Mouse (Mus musculus): ENCODE measurements around the gene Usp39. TPM values are rescaled to one million over a fixed set of nuclear protein-coding genes. Genes with fewer than 3 reads are reported as not detected.

The Usp39 gene
- polyA plus RNA-seq, 1 experiment from 2014 or later, result 38.2 TPM

GRCm38 (mm10) chr6:72315384-72315783 lies 29.6 kb downstream of the Usp39 start:
- H3K27me3 ChIP-seq, result no peaks in the 10 kb centered on the region
- 83% methylated on average over 2 of the region's 2 CpGs for WGBS
- H3K4me1 ChIP-seq, result no peaks in the 10 kb centered on the region
- no peak overlapping the region for H3K4me3 ChIP-seq
- no peak overlapping the region for H3K27ac ChIP-seq
- no peaks in the 10 kb centered on the region for H3K9me3 ChIP-seq
- H3K4me2 ChIP-seq, result no peak overlapping the region
- no peak for ATAC-seq (ENCODE audit: insufficient number of reproducible peaks, low FRiP score, low TSS enrichment, low read depth)
- H3K9ac ChIP-seq, result no peak overlapping the region
- peaks cover 58% of the 10 kb centered on the region for H3K36me3 ChIP-seq

DNA sequence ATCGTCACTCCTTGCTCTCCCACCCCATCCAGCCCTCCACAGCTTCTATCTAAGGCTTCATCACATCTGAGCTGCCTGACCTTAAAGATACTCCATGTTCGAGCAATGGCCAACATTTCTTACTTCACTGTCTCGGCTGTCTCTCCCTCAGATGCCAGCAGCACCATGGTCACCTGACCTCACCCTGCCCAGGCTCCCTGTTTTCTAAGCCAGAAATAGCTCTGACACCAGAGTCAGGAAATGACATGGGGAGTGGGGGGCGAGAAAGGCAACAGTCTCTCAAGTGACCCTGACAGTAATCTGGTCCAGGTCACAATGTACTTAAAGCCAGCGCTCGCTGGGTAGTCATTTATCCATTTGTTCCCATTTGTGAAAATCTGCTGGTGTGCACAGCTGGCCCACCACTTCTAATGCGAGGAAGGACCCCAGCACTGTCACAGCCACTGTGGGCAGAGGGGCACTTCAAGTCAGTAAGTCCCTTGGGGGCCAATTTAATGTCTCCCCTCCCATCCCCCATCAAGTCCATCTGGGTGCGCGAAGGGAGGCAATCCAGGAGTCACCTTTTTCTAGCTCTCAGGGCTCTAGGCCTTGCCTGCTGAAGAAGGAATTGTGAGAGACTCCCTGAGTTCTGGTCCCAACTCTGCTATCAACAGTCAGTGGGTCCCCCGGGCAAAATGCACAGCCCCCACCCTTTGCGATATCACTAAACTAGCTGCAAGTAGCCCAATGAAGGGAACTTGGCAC lies 31.7 kb downstream of the Usp39 start:
- no peak overlapping the region for H3K9ac ChIP-seq
- no peaks in the 10 kb centered on the region for H3K9me3 ChIP-seq
- ATAC-seq (ENCODE audit: insufficient number of reproducible peaks, low FRiP score, low TSS enrichment, low read depth), result no peak
- 90% methylated on average over 11 of the region's 11 CpGs for WGBS
- H3K4me2 ChIP-seq, result no peak overlapping the region
- H3K36me3 ChIP-seq, result peaks cover 37% of the 10 kb centered on the region
- H3K27ac ChIP-seq, result no peak overlapping the region
- H3K4me3 ChIP-seq, result no peak overlapping the region
- H3K4me1 ChIP-seq, result no peaks in the 10 kb centered on the region
- no peaks in the 10 kb centered on the region for H3K27me3 ChIP-seq

GRCm38 (mm10) chr6:72312198-72312597 lies 32.8 kb downstream of the Usp39 start:
- H3K4me1 ChIP-seq, result no peaks in the 10 kb centered on the region
- H3K9ac ChIP-seq, result no peak overlapping the region
- no peak overlapping the region for H3K27ac ChIP-seq
- no peak overlapping the region for H3K4me2 ChIP-seq
- ATAC-seq (ENCODE audit: insufficient number of reproducible peaks, low FRiP score, low TSS enrichment, low read depth), result no peak
- no peaks in the 10 kb centered on the region for H3K9me3 ChIP-seq
- 80% methylated on average over 3 of the region's 3 CpGs for WGBS
- H3K36me3 ChIP-seq, result peaks cover 26% of the 10 kb centered on the region
- H3K4me3 ChIP-seq, result no peak overlapping the region
- H3K27me3 ChIP-seq, result no peaks in the 10 kb centered on the region

DNA sequence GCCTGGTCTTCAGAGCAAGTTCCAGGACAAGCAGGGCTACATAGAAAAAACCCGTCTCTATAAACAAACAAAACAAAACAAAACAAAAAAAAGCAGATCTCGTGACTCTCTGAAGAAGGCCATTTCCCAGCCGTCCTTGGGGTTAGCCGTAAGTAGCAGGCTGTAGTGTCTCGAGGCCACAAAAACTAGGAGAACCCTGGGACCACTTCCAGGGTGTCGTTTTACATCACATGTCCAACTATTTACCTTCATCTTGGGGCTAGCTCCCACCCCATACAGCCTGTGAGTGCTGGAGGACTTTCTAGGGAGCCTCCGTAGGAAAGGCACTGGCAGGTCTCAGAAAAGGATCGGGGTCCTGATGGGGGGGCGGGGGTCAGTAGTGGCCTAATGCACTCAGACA lies 41.5 kb downstream of the Usp39 start:
- H3K4me1 ChIP-seq, result 0 out of 2 replicates have a peak, but pooled peaks cover 4% of the 10 kb centered on the region
- 32% methylated on average over 9 of the region's 9 CpGs for WGBS
- H3K27ac ChIP-seq, result no peak overlapping the region
- no peaks in the 10 kb centered on the region for H3K27me3 ChIP-seq
- ATAC-seq (ENCODE audit: insufficient number of reproducible peaks, low FRiP score, low TSS enrichment, low read depth), result no peak
- no peaks in the 10 kb centered on the region for H3K36me3 ChIP-seq
- no peak overlapping the region for H3K4me3 ChIP-seq
- H3K4me2 ChIP-seq, result no peak overlapping the region
- H3K9me3 ChIP-seq, result no peaks in the 10 kb centered on the region
- no peak overlapping the region for H3K9ac ChIP-seq

DNA sequence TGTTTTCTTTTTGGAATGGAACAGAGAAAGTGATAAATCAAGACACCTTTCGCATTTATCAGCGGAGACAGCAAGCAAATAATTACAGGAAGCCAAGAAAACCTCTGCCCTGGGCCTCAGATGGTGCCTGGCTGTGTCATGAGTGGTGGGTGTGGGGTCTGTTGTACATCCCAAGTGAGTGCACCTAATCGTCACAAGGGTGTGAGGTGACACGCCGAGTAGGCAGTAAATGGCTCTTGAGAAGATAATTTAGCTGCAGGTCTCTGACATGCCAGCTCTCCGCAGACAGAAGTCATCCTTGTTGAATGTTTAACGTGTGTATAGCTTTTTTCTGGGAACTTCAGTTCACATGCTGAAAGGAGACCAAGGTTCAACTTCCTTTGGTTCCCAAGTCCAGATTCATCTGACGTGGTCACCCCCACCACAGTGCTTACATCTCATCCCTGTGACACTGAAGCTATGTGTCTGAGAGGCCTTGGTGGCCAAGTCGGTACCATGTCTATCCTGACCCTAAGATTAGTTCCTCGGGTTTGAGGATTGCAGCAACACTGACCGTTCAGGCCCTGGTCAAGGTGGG lies 42.5 kb downstream of the Usp39 start:
- Histone ChIP-seq H3K27ac (no peak overlapping the region), H3K4me1 (0 out of 2 replicates have a peak, but pooled peaks cover 4% of the 10 kb centered on the region), H3K4me2 (no peak overlapping the region), H3K9me3 (no peaks in the 10 kb centered on the region), H3K27me3 (no peaks in the 10 kb centered on the region), H3K36me3 (no peaks in the 10 kb centered on the region), H3K4me3 (no peak overlapping the region), H3K9ac (no peak overlapping the region)
- 83% methylated on average over 11 of the region's 11 CpGs for WGBS
- no peak for ATAC-seq (ENCODE audit: insufficient number of reproducible peaks, low FRiP score, low TSS enrichment, low read depth)

GRCm38 (mm10) chr6:72297825-72298224 lies 47.2 kb downstream of the Usp39 start:
- WGBS, result 72% methylated on average over 3 of the region's 3 CpGs
- no peak overlapping the region for H3K27ac ChIP-seq
- no peak overlapping the region for H3K4me2 ChIP-seq
- no peaks in the 10 kb centered on the region for H3K9me3 ChIP-seq
- no peak for ATAC-seq (ENCODE audit: insufficient number of reproducible peaks, low FRiP score, low TSS enrichment, low read depth)
- no peaks in the 10 kb centered on the region for H3K27me3 ChIP-seq
- no peaks in the 10 kb centered on the region for H3K4me1 ChIP-seq
- no peaks in the 10 kb centered on the region for H3K36me3 ChIP-seq
- H3K4me3 ChIP-seq, result no peak overlapping the region
- no peak overlapping the region for H3K9ac ChIP-seq

DNA sequence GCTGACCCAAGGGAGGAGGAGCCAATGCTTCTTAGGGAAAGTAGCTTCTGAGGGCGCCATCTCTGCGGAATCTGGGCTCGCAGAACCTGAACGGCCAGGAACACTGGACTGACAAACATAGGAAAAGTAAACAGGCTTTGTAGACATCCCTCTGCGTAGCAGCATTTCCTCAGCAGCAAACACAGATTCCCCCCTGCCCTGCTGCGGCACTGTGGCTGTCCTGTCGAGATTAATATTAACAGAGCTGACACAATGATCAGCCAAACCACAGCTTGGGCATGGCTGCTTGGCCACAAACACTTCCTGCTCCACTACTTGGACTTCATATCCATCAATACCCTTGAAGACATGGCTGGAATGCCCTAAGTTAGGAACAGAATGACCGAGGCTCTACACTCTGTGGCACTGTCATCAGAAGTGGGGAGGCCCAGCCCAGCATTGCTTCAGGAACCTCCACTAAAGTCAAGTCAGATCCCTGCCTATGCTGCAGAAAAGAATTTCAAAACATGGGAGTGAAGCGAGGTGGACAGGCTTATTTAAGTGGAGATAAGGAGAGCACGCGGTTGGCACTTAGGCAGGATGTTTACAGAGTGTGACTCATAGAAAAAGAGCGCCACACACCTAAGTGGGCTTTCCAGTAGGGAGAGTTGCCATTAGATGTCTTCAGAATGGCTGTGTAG lies 51.9 kb downstream of the Usp39 start:
- Histone ChIP-seq H3K4me1 (no peaks in the 10 kb centered on the region), H3K9ac (no peak overlapping the region), H3K27ac (no peak overlapping the region), H3K9me3 (no peaks in the 10 kb centered on the region), H3K27me3 (0 out of 2 replicates have a peak, but pooled peaks cover 2% of the 10 kb centered on the region), H3K4me3 (no peak overlapping the region), H3K4me2 (no peak overlapping the region), H3K36me3 (no peaks in the 10 kb centered on the region)
- ATAC-seq (ENCODE audit: insufficient number of reproducible peaks, low FRiP score, low TSS enrichment, low read depth), result no peak
- 76% methylated on average over 12 of the region's 12 CpGs for WGBS

GRCm38 (mm10) chr6:72289484-72289883 lies 55.5 kb downstream of the Usp39 start:
- no peaks in the 10 kb centered on the region for H3K36me3 ChIP-seq
- no peak for ATAC-seq (ENCODE audit: insufficient number of reproducible peaks, low FRiP score, low TSS enrichment, low read depth)
- H3K9ac ChIP-seq, result no peak overlapping the region
- 0 out of 2 replicates have a peak, but pooled peaks cover 2% of the 10 kb centered on the region for H3K27me3 ChIP-seq
- H3K4me3 ChIP-seq, result no peak overlapping the region
- 87% methylated on average over 3 of the region's 3 CpGs for WGBS
- H3K4me2 ChIP-seq, result no peak overlapping the region
- H3K4me1 ChIP-seq, result no peaks in the 10 kb centered on the region
- H3K9me3 ChIP-seq, result no peaks in the 10 kb centered on the region
- no peak overlapping the region for H3K27ac ChIP-seq

GRCm38 (mm10) chr6:72283914-72284313 lies 61.1 kb downstream of the Usp39 start:
- WGBS, result 14% methylated on average over 4 of the region's 4 CpGs
- no peaks in the 10 kb centered on the region for H3K36me3 ChIP-seq
- 0 out of 2 replicates have a peak, but pooled peaks cover 2% of the 10 kb centered on the region for H3K27me3 ChIP-seq
- H3K27ac ChIP-seq, result no peak overlapping the region
- H3K9ac ChIP-seq, result no peak overlapping the region
- no peaks in the 10 kb centered on the region for H3K9me3 ChIP-seq
- no peak for ATAC-seq (ENCODE audit: insufficient number of reproducible peaks, low FRiP score, low TSS enrichment, low read depth)
- no peak overlapping the region for H3K4me3 ChIP-seq
- 0 out of 2 replicates have a peak, but pooled peaks cover 3% of the 10 kb centered on the region for H3K4me1 ChIP-seq
- H3K4me2 ChIP-seq, result no peak overlapping the region

GRCm38 (mm10) chr6:72280410-72280998 lies 64.5 kb downstream of the Usp39 start:
- 62% methylated on average over 7 of the region's 7 CpGs for WGBS
- Histone ChIP-seq H3K4me2 (no peak overlapping the region), H3K9ac (no peak overlapping the region), H3K27ac (no peak overlapping the region), H3K4me3 (no peak overlapping the region), H3K4me1 (0 out of 2 replicates have a peak, but pooled peaks cover 3% of the 10 kb centered on the region), H3K9me3 (no peaks in the 10 kb centered on the region), H3K36me3 (no peaks in the 10 kb centered on the region), H3K27me3 (no peaks in the 10 kb centered on the region)
- no peak for ATAC-seq (ENCODE audit: insufficient number of reproducible peaks, low FRiP score, low TSS enrichment, low read depth)

GRCm38 (mm10) chr6:72279505-72279904 lies 65.5 kb downstream of the Usp39 start:
- Histone ChIP-seq H3K4me1 (0 out of 2 replicates have a peak, but pooled peaks cover 3% of the 10 kb centered on the region), H3K36me3 (no peaks in the 10 kb centered on the region), H3K27me3 (no peaks in the 10 kb centered on the region), H3K4me3 (no peak overlapping the region), H3K4me2 (no peak overlapping the region), H3K9ac (no peak overlapping the region), H3K9me3 (no peaks in the 10 kb centered on the region), H3K27ac (no peak overlapping the region)
- no peak for ATAC-seq (ENCODE audit: insufficient number of reproducible peaks, low FRiP score, low TSS enrichment, low read depth)
- WGBS, result 72% methylated on average over 7 of the region's 7 CpGs

DNA sequence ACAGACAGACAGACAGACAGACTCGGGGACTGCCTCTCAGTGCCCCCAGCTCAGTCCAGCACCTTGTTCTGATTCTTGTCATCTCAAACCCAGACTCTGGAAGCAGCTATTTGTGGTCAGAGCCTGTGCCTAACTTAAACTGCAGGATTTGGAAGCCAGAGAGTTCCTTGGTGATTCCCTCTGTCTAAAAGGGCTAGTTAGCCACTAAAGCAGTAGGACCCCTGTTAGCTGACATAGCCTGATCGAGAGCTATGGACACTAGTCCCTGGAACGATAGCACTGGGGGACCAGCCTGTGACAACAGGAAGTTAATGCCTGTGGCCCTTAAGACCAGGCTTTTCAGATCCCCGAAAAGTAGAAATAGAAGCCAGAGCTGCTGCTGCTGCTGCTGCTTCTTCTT lies 66.1 kb downstream of the Usp39 start:
- WGBS, result 67% methylated on average over 4 of the region's 4 CpGs
- ATAC-seq (ENCODE audit: insufficient number of reproducible peaks, low FRiP score, low TSS enrichment, low read depth), result no peak
- no peak overlapping the region for H3K27ac ChIP-seq

More for the DNA sequence above, 66.1 kb downstream of the Usp39 start:
- Histone ChIP-seq H3K36me3 (no peaks in the 10 kb centered on the region), H3K4me2 (no peak overlapping the region), H3K4me1 (no peaks in the 10 kb centered on the region), H3K9ac (no peak overlapping the region), H3K4me3 (no peak overlapping the region), H3K27me3 (no peaks in the 10 kb centered on the region), H3K9me3 (no peaks in the 10 kb centered on the region)
